Mouse (Mus musculus): ENCODE data around the gene Lingo2. TPM values are rescaled to one million over a fixed set of nuclear protein-coding genes. Genes with fewer than 3 reads are reported as not detected.

The Lingo2 gene
- total and polyA plus RNA-seq, 3 experiments: not detected

DNA sequence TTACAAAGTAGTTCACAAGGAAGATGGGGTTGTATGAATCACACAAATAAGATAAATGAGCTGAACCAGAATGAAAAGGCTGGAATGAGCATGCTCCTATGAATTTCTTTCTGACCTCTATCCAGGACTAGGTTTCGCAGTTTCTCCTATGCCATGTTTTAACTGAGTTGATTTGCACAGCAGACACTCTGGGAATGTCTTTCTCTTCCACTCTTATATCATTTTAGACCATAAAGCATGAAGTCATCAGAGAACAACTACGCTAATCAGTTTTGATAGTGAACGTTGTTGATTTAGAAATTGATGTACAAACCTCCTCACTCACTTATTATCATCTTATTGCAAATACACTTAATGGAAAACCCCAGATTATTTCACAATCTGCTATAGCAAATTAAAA is 61.2 kb downstream of the Lingo2 start:
- Histone ChIP-seq H3K27ac (ENCODE audit: insufficient read depth, low read depth) (no peak overlapping the region), H3K9ac (ENCODE audit: insufficient read depth, low read depth) (no peak overlapping the region), H3K79me2 (replicated peaks; ENCODE audit: control insufficient read depth, extremely low read depth, insufficient read depth, poor library complexity, severe bottlenecking) (no peaks in the 10 kb centered on the region), H3K27me3 (replicated peaks) (no peaks in the 10 kb centered on the region), H3K4me1 (ENCODE audit: control insufficient read depth in 1 of 2, insufficient read depth in 2 of 2) (no peaks in the 10 kb centered on the region), H3K4me3 (replicated peaks in 1 of 3; ENCODE audit: low read depth in 2 of 3, low read length in 2 of 3, poor library complexity in 1 of 3) (no peak overlapping the region), H3K4me2 (ENCODE audit: insufficient read depth, low read depth, poor library complexity, severe bottlenecking) (no peak overlapping the region), H3K36me3 (replicated peaks in 1 of 2; ENCODE audit: control insufficient read depth in 1 of 2, insufficient read depth in 1 of 2, low read length in 1 of 2) (no peaks in the 10 kb centered on the region), H3K9me3 (replicated peaks; ENCODE audit: low read length) (peaks cover 14% of the 10 kb centered on the region)
- TF ChIP-seq KAT2A (IDR thresholded peaks at IDR 0.05; ENCODE audit: insufficient replicate concordance, low read length) (no peak), CHD2 (IDR thresholded peaks at IDR 0.05; ENCODE audit: low read length) (no peak), CTCF (conservative IDR thresholded peaks at IDR 0.05 in 1 of 2, IDR thresholded peaks at IDR 0.05 in 1 of 2; ENCODE audit: low read depth in 2 of 2, low read length in 2 of 2) (no peak), RCOR1 (conservative IDR thresholded peaks at IDR 0.05; ENCODE audit: low read depth, low read length) (no peak), JUND (conservative IDR thresholded peaks at IDR 0.05; ENCODE audit: low read depth, low read length) (no peak), GABPA (IDR thresholded peaks at IDR 0.05; ENCODE audit: insufficient replicate concordance, low read depth, low read length) (no peak), ZKSCAN1 (IDR thresholded peaks at IDR 0.05; ENCODE audit: borderline replicate concordance, low read depth, low read length) (no peak)
- no peak for DNase-seq (ENCODE audit: extremely low read depth)
- in situ Hi-C loops (cut with MboI; ENCODE audit: low pct_ligation_motif_present, low pct_unique_long_range_greater_than_20kb, low sequenced_read_pairs) (no loop called here), dilution Hi-C loops (cut with MboI; ENCODE audit: extremely low pct_ligation_motif_present, extremely low pct_unique_long_range_greater_than_20kb, low sequenced_read_pairs) (no loop called here)

DNA sequence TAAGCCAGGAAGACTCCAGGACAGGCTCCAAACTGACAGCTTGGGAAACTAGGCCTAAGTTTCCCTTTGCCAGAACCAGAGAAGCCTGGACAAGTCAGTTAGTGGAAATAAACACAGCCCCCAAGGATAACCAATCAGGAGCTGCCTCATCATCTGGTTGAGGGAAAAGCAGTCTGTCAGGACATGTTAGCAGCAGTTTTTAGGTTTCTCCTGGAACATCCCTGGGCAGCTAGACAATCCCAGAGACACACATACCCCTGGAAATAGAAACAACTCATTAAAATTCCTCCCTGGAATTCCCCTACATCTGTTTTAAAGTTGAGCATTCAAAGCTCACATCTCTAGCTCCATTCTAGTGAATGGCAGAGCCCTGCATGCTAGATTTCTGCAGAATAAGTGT is 76.8 kb downstream of the Lingo2 start:
- Histone ChIP-seq H3K79me2 (replicated peaks; ENCODE audit: control insufficient read depth, extremely low read depth, insufficient read depth, poor library complexity, severe bottlenecking) (no peaks in the 10 kb centered on the region), H3K9me3 (replicated peaks; ENCODE audit: low read length) (peaks cover 15% of the 10 kb centered on the region), H3K27ac (ENCODE audit: insufficient read depth, low read depth) (no peak overlapping the region), H3K36me3 (replicated peaks in 1 of 2; ENCODE audit: control insufficient read depth in 1 of 2, insufficient read depth in 1 of 2, low read length in 1 of 2) (no peaks in the 10 kb centered on the region), H3K4me2 (ENCODE audit: insufficient read depth, low read depth, poor library complexity, severe bottlenecking) (no peak overlapping the region), H3K4me3 (replicated peaks in 1 of 3; ENCODE audit: low read depth in 2 of 3, low read length in 2 of 3, poor library complexity in 1 of 3) (no peak overlapping the region), H3K9ac (ENCODE audit: insufficient read depth, low read depth) (no peak overlapping the region), H3K27me3 (replicated peaks) (no peaks in the 10 kb centered on the region), H3K4me1 (ENCODE audit: control insufficient read depth in 1 of 2, insufficient read depth in 2 of 2) (no peaks in the 10 kb centered on the region)
- dilution Hi-C loops (cut with MboI; ENCODE audit: extremely low pct_ligation_motif_present, extremely low pct_unique_long_range_greater_than_20kb, low sequenced_read_pairs): no loop called here
- no peak for DNase-seq (ENCODE audit: extremely low read depth)
- no peak for TF ChIP-seq ZC3H11A (IDR thresholded peaks at IDR 0.05; ENCODE audit: low read depth, low read length)
- no peak for TF ChIP-seq USF2 (conservative IDR thresholded peaks at IDR 0.05; ENCODE audit: low read depth, low read length)
- TF ChIP-seq SIN3A (IDR thresholded peaks at IDR 0.05; ENCODE audit: low read length): no peak
- no peak for TF ChIP-seq TCF12 (IDR thresholded peaks at IDR 0.05; ENCODE audit: low read depth, low read length)
- TF ChIP-seq TBP (conservative IDR thresholded peaks at IDR 0.05; ENCODE audit: low read depth, low read length): no peak
- no peak for TF ChIP-seq MYC (IDR thresholded peaks at IDR 0.05; ENCODE audit: low read depth, low read length)
- TF ChIP-seq MXI1 (IDR thresholded peaks at IDR 0.05; ENCODE audit: low read depth, low read length): no peak
- TF ChIP-seq ETS1 (conservative IDR thresholded peaks at IDR 0.05; ENCODE audit: low read depth, low read length): no peak
- TF ChIP-seq PAX5 (IDR thresholded peaks at IDR 0.05; ENCODE audit: low read length): no peak
- no peak for TF ChIP-seq ZNF384 (IDR thresholded peaks at IDR 0.05; ENCODE audit: low read depth, low read length)
- no peak for TF ChIP-seq ELF1 (IDR thresholded peaks at IDR 0.05; ENCODE audit: low read depth, low read length)
- in situ Hi-C loops (cut with MboI; ENCODE audit: low pct_ligation_motif_present, low pct_unique_long_range_greater_than_20kb, low sequenced_read_pairs): no loop called here
